Mouse (Mus musculus) intestine, postnatal 0 days (tissue): ENCODE data around the gene Irf2bp2. TPM values are rescaled to one million over a fixed set of nuclear protein-coding genes. Genes with fewer than 3 reads are reported as not detected.

ENCODE experiments used
- ATAC-seq: fragments of 200-750 bp; cut with Nextera tagmentation; 2 replicates; pipeline ENCODE4 v1.8.0; 2017; ENCODE audit warnings: mild to moderate bottlenecking, moderate TSS enrichment, moderate library complexity
- H3K27ac ChIP-seq: fragments of 300-500 bp; sonication (generic); 2 replicates; pipeline ENCODE4 v1.5.1; 2014; ENCODE audit warnings: mild to moderate bottlenecking, low read depth, low read length, moderate library complexity
- H3K27me3 ChIP-seq: fragments of 300-500 bp; sonication (generic); replicated peaks from 2 replicates; pipeline ENCODE4 v1.6.1; 2014; ENCODE audit warnings: low read length, mixed read lengths; ENCODE audit not compliant: control insufficient read depth, insufficient read depth
- H3K36me3 ChIP-seq: fragments of 300-500 bp; sonication (generic); 2 replicates; pipeline ENCODE4 v1.6.1; 2014; ENCODE audit warnings: mild to moderate bottlenecking, moderate library complexity; ENCODE audit not compliant: control insufficient read depth, insufficient read depth
- H3K4me1 ChIP-seq: fragments of 300-500 bp; sonication (generic); replicated peaks from 2 replicates; pipeline ENCODE4 v1.6.1; 2014; ENCODE audit warnings: antibody characterized with exemption, low read length, mixed read lengths; ENCODE audit not compliant: control insufficient read depth, insufficient read depth
- H3K4me2 ChIP-seq: fragments of 300-500 bp; sonication (generic); replicated peaks from 2 replicates; pipeline ENCODE4 v1.6.1; 2014; ENCODE audit warnings: low read depth, mild to moderate bottlenecking, moderate library complexity
- H3K4me3 ChIP-seq: fragments of 300-500 bp; sonication (generic); 2 replicates; pipeline ENCODE4 v1.5.1; 2014; ENCODE audit warnings: low read depth, low read length
- H3K9ac ChIP-seq: fragments of 300-500 bp; sonication (generic); 2 replicates; pipeline ENCODE4 v1.6.1; 2014; ENCODE audit warnings: mild to moderate bottlenecking, low read depth, low read length
- H3K9me3 ChIP-seq: fragments of 300-500 bp; sonication (generic); 2 replicates; pipeline ENCODE4 v1.6.1; 2016; ENCODE audit warnings: mixed run types; ENCODE audit not compliant: control insufficient read depth
- CTCF ChIP-seq: sonication (generic); IDR thresholded peaks from 2 replicates; pipeline ENCODE4 v1.5.1; 2016; ENCODE audit warnings: low read depth, mild to moderate bottlenecking, control low read depth, antibody characterized with exemption, moderate library complexity
- WGBS: fragments of 180-500 bp; shearing (Covaris S2); extraction: QIAGEN DNeasy Blood & Tissue Kit; methylation state at CpG from one replicate; pipeline ENCODE4 v1.1.7; 2014; 5-methylcytosine and 5-hydroxymethylcytosine counted together
- polyA plus RNA-seq: library from polyadenylated mRNA; unstranded; fragments of >200 nt; fragmentation: Nextera tagmentation; extraction: Ambion mirVana; gene quantifications from 2 replicates; pipeline ENCODE4 v1.2.1, GENCODE M21; 2015

Irf2bp2 gene
- polyA plus RNA-seq, 1 experiment from 2014 or later = 13.3 TPM

- no peak overlapping the region for H3K4me3 ChIP-seq
- H3K4me1 ChIP-seq = 0 out of 2 replicates have a peak, but pooled peaks cover under 1% of the 10 kb centered on the region
- no peaks in the 10 kb centered on the region for H3K9me3 ChIP-seq
- WGBS = 91% methylated on average over 1 of the region's 1 CpGs
- no peak overlapping the region for H3K27ac ChIP-seq
- no peak for TF ChIP-seq CTCF
- H3K36me3 ChIP-seq = no peaks in the 10 kb centered on the region
- H3K9ac ChIP-seq = no peak overlapping the region
- H3K4me2 ChIP-seq = no peak overlapping the region
- ATAC-seq = no peak
- no peaks in the 10 kb centered on the region for H3K27me3 ChIP-seq
These were observed 24.1 kb downstream of the Irf2bp2 start for GRCm38 (mm10) chr8:126569638-126570037.

DNA sequence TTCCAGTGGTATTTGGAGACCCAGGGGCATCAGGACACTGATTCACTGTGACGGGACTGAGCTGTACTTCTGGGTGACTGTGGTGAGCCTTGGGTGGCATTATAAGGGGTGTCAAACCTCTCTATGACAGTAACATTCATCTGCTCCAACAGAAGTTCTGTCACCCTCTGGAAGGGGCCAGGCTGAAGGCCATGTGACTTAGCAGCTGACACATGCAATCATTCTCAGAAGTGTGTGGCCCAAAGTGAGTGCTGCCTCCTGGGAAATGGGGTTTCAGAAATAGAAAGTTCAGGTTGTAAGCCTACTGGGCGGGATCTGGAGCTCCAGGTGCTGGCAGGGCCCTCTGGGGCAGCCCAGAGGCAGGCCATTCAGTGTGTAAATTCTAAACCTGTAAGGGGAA, 26.1 kb downstream of the Irf2bp2 start:
- Histone ChIP-seq H3K27me3 (no peaks in the 10 kb centered on the region), H3K4me2 (no peak overlapping the region), H3K4me3 (no peak overlapping the region), H3K27ac (no peak overlapping the region), H3K9me3 (no peaks in the 10 kb centered on the region), H3K36me3 (no peaks in the 10 kb centered on the region), H3K4me1 (no peaks in the 10 kb centered on the region), H3K9ac (no peak overlapping the region)
- no peak for TF ChIP-seq CTCF
- WGBS = 77% methylated on average over 2 of the region's 2 CpGs
- ATAC-seq = no peak

DNA sequence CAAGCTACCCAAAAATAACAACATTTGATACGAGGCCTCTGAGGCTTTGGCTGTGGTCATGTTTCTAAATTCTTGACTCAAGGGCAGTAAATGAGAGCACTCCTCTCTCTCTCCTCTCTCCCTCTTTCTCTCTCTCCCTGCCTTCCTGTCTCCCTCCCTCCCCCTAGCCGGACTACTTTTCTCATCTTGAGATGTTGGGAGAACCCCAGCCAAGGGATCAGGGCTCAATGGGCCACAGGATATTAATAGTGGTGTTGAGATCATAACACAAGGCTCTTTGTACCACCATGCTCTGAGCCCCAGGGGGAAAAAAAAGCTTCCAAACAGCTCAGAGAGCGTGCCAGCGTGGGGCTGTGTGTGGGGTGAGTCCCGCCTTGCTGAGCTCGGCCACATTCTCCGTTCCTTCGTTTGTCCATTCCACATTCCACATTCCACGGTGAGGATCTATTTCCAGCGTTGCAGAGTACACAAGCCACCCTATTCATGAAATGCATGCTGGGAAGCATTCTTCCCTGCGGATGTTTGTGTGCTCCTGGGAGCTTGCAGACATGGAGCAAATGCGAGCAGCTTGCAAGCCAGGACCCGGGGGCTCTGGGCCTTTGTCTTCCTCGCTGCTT, 27.2 kb downstream of the Irf2bp2 start:
- Histone ChIP-seq H3K27ac (peak overlapping the region; percentile 41; the same call in 1 of the 2 replicates), H3K9ac (no peak overlapping the region), H3K4me1 (no peaks in the 10 kb centered on the region), H3K9me3 (no peaks in the 10 kb centered on the region), H3K27me3 (no peaks in the 10 kb centered on the region), H3K36me3 (no peaks in the 10 kb centered on the region), H3K4me3 (no peak overlapping the region), H3K4me2 (0 out of 2 replicates have a peak overlapping the region, but pooled peaks have one; percentile 24)
- ATAC-seq = peak; percentile 29; the same call in 1 of the 2 replicates
- whole genome bisulfite sequencing = 32% methylated on average over 14 of the region's 14 CpGs
- TF ChIP-seq CTCF = no peak

DNA sequence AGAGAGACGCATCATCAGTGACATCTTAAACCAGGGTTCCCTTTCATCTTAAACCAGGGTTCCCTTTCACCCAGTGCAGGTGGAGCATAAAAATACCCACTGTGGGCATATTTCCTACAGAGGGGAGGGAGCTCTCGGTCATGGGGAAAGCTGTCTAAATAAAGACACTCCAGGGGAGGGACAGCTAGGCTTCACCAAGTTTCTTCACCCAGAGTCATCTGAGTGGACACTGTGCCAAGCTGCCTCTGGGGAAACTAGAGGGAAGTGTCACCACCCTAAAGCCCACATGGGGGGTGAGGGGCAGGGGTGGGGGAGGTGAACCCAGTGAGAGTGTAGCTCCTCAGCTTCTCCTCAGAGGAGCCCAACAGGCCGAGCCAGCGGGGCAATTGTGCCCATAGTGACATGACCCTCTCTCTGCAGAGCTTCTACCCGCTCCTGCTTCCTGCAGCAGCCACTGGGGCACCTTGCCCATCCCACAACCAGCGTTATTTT, 27.8 kb downstream of the Irf2bp2 start:
- Histone ChIP-seq H3K27ac (peak overlapping the region; percentile 28; the same call in 1 of the 2 replicates), H3K4me2 (0 out of 2 replicates have a peak overlapping the region, but pooled peaks have one; percentile 24), H3K9ac (no peak overlapping the region), H3K4me3 (no peak overlapping the region), H3K27me3 (no peaks in the 10 kb centered on the region), H3K36me3 (no peaks in the 10 kb centered on the region), H3K4me1 (no peaks in the 10 kb centered on the region), H3K9me3 (no peaks in the 10 kb centered on the region)
- ATAC-seq = no peak
- no peak for TF ChIP-seq CTCF
- 72% methylated on average over 6 of the region's 6 CpGs for WGBS

DNA sequence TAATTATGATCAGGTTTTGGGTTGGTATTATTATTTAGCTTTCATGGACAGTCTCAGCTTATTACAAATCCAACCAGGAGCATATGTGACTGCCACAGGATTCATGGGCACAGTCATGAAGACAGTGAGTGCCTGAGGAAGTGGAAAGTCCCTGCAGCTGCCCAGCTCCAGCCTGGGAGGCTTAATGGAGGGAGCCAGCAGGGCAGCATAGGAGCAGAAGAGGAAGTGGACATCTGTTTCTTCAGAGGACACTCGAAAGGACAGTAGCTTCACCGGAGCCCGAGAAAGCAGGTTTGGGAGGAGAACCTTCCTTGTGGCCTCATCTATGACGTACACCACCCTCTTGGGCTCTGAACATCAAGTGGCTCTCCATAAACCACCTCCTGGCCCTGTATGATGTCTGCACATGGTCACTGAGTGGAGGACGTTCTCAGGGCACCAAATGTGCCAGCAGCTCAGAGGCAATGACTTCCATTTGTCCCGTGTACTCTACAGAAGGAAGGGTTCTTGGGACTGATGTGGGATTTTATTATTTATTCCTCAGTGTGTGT, 28.5 kb downstream of the Irf2bp2 start:
- no peak for ATAC-seq
- no peak overlapping the region for H3K4me3 ChIP-seq
- no peak for TF ChIP-seq CTCF
- no peak overlapping the region for H3K9ac ChIP-seq
- no peaks in the 10 kb centered on the region for H3K9me3 ChIP-seq
- H3K4me1 ChIP-seq = no peaks in the 10 kb centered on the region
- H3K4me2 ChIP-seq = no peak overlapping the region
- WGBS = 81% methylated on average over 6 of the region's 6 CpGs
- H3K27ac ChIP-seq = no peak overlapping the region
- no peaks in the 10 kb centered on the region for H3K27me3 ChIP-seq
- H3K36me3 ChIP-seq = no peaks in the 10 kb centered on the region

- no peak overlapping the region for H3K9ac ChIP-seq
- WGBS = 70% methylated on average over 9 of the region's 9 CpGs
- H3K36me3 ChIP-seq = no peaks in the 10 kb centered on the region
- H3K27ac ChIP-seq = no peak overlapping the region
- H3K27me3 ChIP-seq = no peaks in the 10 kb centered on the region
- no peak for ATAC-seq
- no peak overlapping the region for H3K4me2 ChIP-seq
- no peak for TF ChIP-seq CTCF
- H3K4me1 ChIP-seq = no peaks in the 10 kb centered on the region
- H3K9me3 ChIP-seq = no peaks in the 10 kb centered on the region
- H3K4me3 ChIP-seq = no peak overlapping the region
These were observed 29.1 kb downstream of the Irf2bp2 start for GRCm38 (mm10) chr8:126564551-126565154.
